Mouse (Mus musculus): Measurements from ENCODE around the gene Agap2. TPM values are rescaled to one million over a fixed set of nuclear protein-coding genes. Genes with fewer than 3 reads are reported as not detected.
A peak's percentile ranks its signal among the peaks of the same experiment; 100 is the strongest.

Gene Agap2
- 45.6 and 60.9 TPM in 2 replicates for polyA plus RNA-seq (2012; rRNA removed)

GRCm38 (mm10) chr10:127075080-127075479 lies at the start of gene Agap2:
Agap2 (plus strand) TSS chr10:127075284.
- Histone ChIP-seq H3K36me3 (ENCODE audit: control insufficient read depth, insufficient read depth, low read length) (peaks cover 8% of the 10 kb centered on the region), H3K4me3 (ENCODE audit: extremely low read depth, insufficient read depth, insufficient read length) (peak within 1 kb of the TSS; percentile 81), H3K4me1 (ENCODE audit: control insufficient read depth, insufficient read depth, insufficient read length) (peaks cover 8% of the 10 kb centered on the region), H3K27ac (ENCODE audit: insufficient read depth, low read length) (peak within 1 kb of the TSS; percentile 84), H3K27me3 (ENCODE audit: control insufficient read depth, insufficient read depth, low read length) (no peaks in the 10 kb centered on the region)
- peak; percentile 74 to 87 for DNase-seq (ENCODE audit: low read depth in 1 of 2, low spot score in 2 of 2)
- TF ChIP-seq CTCF (IDR thresholded peaks at IDR 0.05; ENCODE audit: extremely low read depth, insufficient read depth, insufficient read length, insufficient replicate concordance) (peak; percentile 84; the same call in 1 of the 2 replicates), POLR2A (IDR thresholded peaks at IDR 0.05; ENCODE audit: low read depth, low read length) (peak; percentile 67)
- 6% methylated on average over 9 of the region's 9 CpGs for WGBS

GRCm38 (mm10) chr10:127030336-127031296 lies 44.5 kb upstream of the Agap2 start, which contains the start of gene Tsfm:
Tsfm (minus strand) TSS chr10:127030840.
- H3K27me3 ChIP-seq (ENCODE audit: control insufficient read depth, insufficient read depth, low read length) = no peaks in the 10 kb centered on the region; the same call in 1 of the 2 replicates
- WGBS = 5% methylated on average over 56 of the region's 56 CpGs
- H3K27ac ChIP-seq (ENCODE audit: insufficient read depth, low read length) = peak within 1 kb of the TSS; percentile 53; the same call in 1 of the 2 replicates
- peaks cover 12% of the 10 kb centered on the region; the same call in 1 of the 2 replicates for H3K36me3 ChIP-seq (ENCODE audit: control insufficient read depth, insufficient read depth, low read length)
- DNase-seq (ENCODE audit: low read depth in 1 of 2, low spot score in 2 of 2) = peak; percentile 65 to 90
- peak within 1 kb of the TSS; percentile 95 for H3K4me3 ChIP-seq (ENCODE audit: extremely low read depth, insufficient read depth, insufficient read length)
- no peaks in the 10 kb centered on the region; the same call in 1 of the 2 replicates for H3K4me1 ChIP-seq (ENCODE audit: control insufficient read depth, insufficient read depth, insufficient read length)
- TF ChIP-seq CTCF (IDR thresholded peaks at IDR 0.05; ENCODE audit: extremely low read depth, insufficient read depth, insufficient read length, insufficient replicate concordance) (peak; percentile 97), POLR2A (IDR thresholded peaks at IDR 0.05; ENCODE audit: low read depth, low read length) (peak; percentile 23; the same call in 1 of the 2 replicates)

GRCm38 (mm10) chr10:127033301-127033741 lies 41.8 kb upstream of the Agap2 start:
- WGBS = 79% methylated on average over 8 of the region's 8 CpGs

GRCm38 (mm10) chr10:127036273-127036672 lies 38.8 kb upstream of the Agap2 start:
- no peak for DNase-seq (ENCODE audit: low read depth in 1 of 2, low spot score in 2 of 2)
- Histone ChIP-seq H3K4me1 (ENCODE audit: control insufficient read depth, insufficient read depth, insufficient read length) (peaks cover 5% of the 10 kb centered on the region; the same call in 1 of the 2 replicates), H3K4me3 (ENCODE audit: extremely low read depth, insufficient read depth, insufficient read length) (no peak overlapping the region), H3K27me3 (ENCODE audit: control insufficient read depth, insufficient read depth, low read length) (peaks cover 8% of the 10 kb centered on the region), H3K27ac (ENCODE audit: insufficient read depth, low read length) (no peak overlapping the region), H3K36me3 (ENCODE audit: control insufficient read depth, insufficient read depth, low read length) (no peaks in the 10 kb centered on the region)
- no peak for TF ChIP-seq CTCF (IDR thresholded peaks at IDR 0.05; ENCODE audit: extremely low read depth, insufficient read depth, insufficient read length, insufficient replicate concordance)
- TF ChIP-seq POLR2A (IDR thresholded peaks at IDR 0.05; ENCODE audit: low read depth, low read length) = no peak
- 87% methylated on average over 12 of the region's 12 CpGs for WGBS

More at GRCm38 (mm10) chr10:127033301-127033741, 41.8 kb upstream of the Agap2 start:
- DNase-seq (ENCODE audit: low read depth in 1 of 2, low spot score in 2 of 2) = no peak
- H3K4me1 ChIP-seq (ENCODE audit: control insufficient read depth, insufficient read depth, insufficient read length) = no peaks in the 10 kb centered on the region; the same call in 1 of the 2 replicates
- H3K4me3 ChIP-seq (ENCODE audit: extremely low read depth, insufficient read depth, insufficient read length) = no peak overlapping the region
- H3K27me3 ChIP-seq (ENCODE audit: control insufficient read depth, insufficient read depth, low read length) = peaks cover 2% of the 10 kb centered on the region; the same call in 1 of the 2 replicates
- peaks cover 2% of the 10 kb centered on the region; the same call in 1 of the 2 replicates for H3K36me3 ChIP-seq (ENCODE audit: control insufficient read depth, insufficient read depth, low read length)
- H3K27ac ChIP-seq (ENCODE audit: insufficient read depth, low read length) = no peak overlapping the region
- TF ChIP-seq CTCF (IDR thresholded peaks at IDR 0.05; ENCODE audit: extremely low read depth, insufficient read depth, insufficient read length, insufficient replicate concordance) (no peak), POLR2A (IDR thresholded peaks at IDR 0.05; ENCODE audit: low read depth, low read length) (no peak)

GRCm38 (mm10) chr10:127037641-127038040 lies 37.4 kb upstream of the Agap2 start:
- TF ChIP-seq POLR2A (IDR thresholded peaks at IDR 0.05; ENCODE audit: low read depth, low read length) (no peak), CTCF (IDR thresholded peaks at IDR 0.05; ENCODE audit: extremely low read depth, insufficient read depth, insufficient read length, insufficient replicate concordance) (no peak)
- 79% methylated on average over 12 of the region's 12 CpGs for WGBS
- Histone ChIP-seq H3K4me1 (ENCODE audit: control insufficient read depth, insufficient read depth, insufficient read length) (peaks cover 5% of the 10 kb centered on the region), H3K27me3 (ENCODE audit: control insufficient read depth, insufficient read depth, low read length) (peaks cover 9% of the 10 kb centered on the region), H3K27ac (ENCODE audit: insufficient read depth, low read length) (no peak overlapping the region), H3K4me3 (ENCODE audit: extremely low read depth, insufficient read depth, insufficient read length) (no peak overlapping the region), H3K36me3 (ENCODE audit: control insufficient read depth, insufficient read depth, low read length) (no peaks in the 10 kb centered on the region)
- no peak for DNase-seq (ENCODE audit: low read depth in 1 of 2, low spot score in 2 of 2)

GRCm38 (mm10) chr10:127040569-127041214 lies 34.4 kb upstream of the Agap2 start:
- H3K4me3 ChIP-seq (ENCODE audit: extremely low read depth, insufficient read depth, insufficient read length) = peak overlapping the region; percentile 75
- WGBS = 3% methylated on average over 20 of the region's 20 CpGs
- TF ChIP-seq POLR2A (IDR thresholded peaks at IDR 0.05; ENCODE audit: low read depth, low read length) (no peak), CTCF (IDR thresholded peaks at IDR 0.05; ENCODE audit: extremely low read depth, insufficient read depth, insufficient read length, insufficient replicate concordance) (no peak)
- H3K36me3 ChIP-seq (ENCODE audit: control insufficient read depth, insufficient read depth, low read length) = peaks cover 3% of the 10 kb centered on the region
- H3K27ac ChIP-seq (ENCODE audit: insufficient read depth, low read length) = no peak overlapping the region
- DNase-seq (ENCODE audit: low read depth in 1 of 2, low spot score in 2 of 2) = no peak
- H3K27me3 ChIP-seq (ENCODE audit: control insufficient read depth, insufficient read depth, low read length) = peaks cover 9% of the 10 kb centered on the region; the same call in 1 of the 2 replicates
- H3K4me1 ChIP-seq (ENCODE audit: control insufficient read depth, insufficient read depth, insufficient read length) = peaks cover 5% of the 10 kb centered on the region
